Mouse (Mus musculus) neural tube, embryonic 14.5 days (tissue): ENCODE measurements around the gene Zbtb7b. TPM values are rescaled to one million over a fixed set of nuclear protein-coding genes. Genes with fewer than 3 reads are reported as not detected.

ENCODE experiments used
- ATAC-seq: fragments of 200-750 bp; cut with Nextera tagmentation; 2 replicates; pipeline ENCODE4 v1.8.0; 2017; ENCODE audit warnings: low read depth, mild to moderate bottlenecking, moderate TSS enrichment, moderate library complexity
- H3K27ac ChIP-seq: fragments of 300-500 bp; sonication (generic); 2 replicates; pipeline ENCODE4 v1.5.1; 2014; ENCODE audit warnings: low read depth, mild to moderate bottlenecking, control low read depth, low read length, moderate library complexity, mixed read lengths
- H3K27me3 ChIP-seq: fragments of 300-500 bp; sonication (generic); 2 replicates; pipeline ENCODE4 v1.6.1; 2014; ENCODE audit warnings: low read length; ENCODE audit not compliant: control insufficient read depth, insufficient read depth
- H3K36me3 ChIP-seq: fragments of 300-500 bp; sonication (generic); 2 replicates; pipeline ENCODE4 v1.6.1; 2014; ENCODE audit warnings: low read length, mixed read lengths; ENCODE audit not compliant: control insufficient read depth, insufficient read depth
- H3K4me1 ChIP-seq: fragments of 300-500 bp; sonication (generic); 2 replicates; pipeline ENCODE4 v1.6.1; 2014; ENCODE audit warnings: low read length; ENCODE audit not compliant: control insufficient read depth, insufficient read depth
- H3K4me2 ChIP-seq: fragments of 300-500 bp; sonication (generic); 2 replicates; pipeline ENCODE4 v1.6.1; 2014; ENCODE audit warnings: mild to moderate bottlenecking, low read depth, low read length, control low read depth
- H3K4me3 ChIP-seq: fragments of 300-500 bp; sonication (generic); 2 replicates; pipeline ENCODE4 v1.5.1; 2014; ENCODE audit warnings: low read depth, low read length, control low read depth, mixed read lengths
- H3K9ac ChIP-seq: fragments of 300-500 bp; sonication (generic); replicated peaks from 2 replicates; pipeline ENCODE4 v1.6.1; 2014; ENCODE audit warnings: low read depth, mild to moderate bottlenecking, control low read depth, low read length, mixed read lengths
- H3K9me3 ChIP-seq: fragments of 300-500 bp; sonication (generic); 2 replicates; pipeline ENCODE4 v1.6.1; 2016; ENCODE audit warnings: low read length; ENCODE audit not compliant: control insufficient read depth
- WGBS: fragments of 180-500 bp; shearing (Covaris S2); extraction: QIAGEN DNeasy Blood & Tissue Kit; methylation state at CpG from one replicate; pipeline ENCODE4 v1.1.7; 2014; 5-methylcytosine and 5-hydroxymethylcytosine counted together
- polyA plus RNA-seq: library from polyadenylated mRNA; unstranded; fragments of >200 nt; fragmentation: Nextera tagmentation; extraction: Ambion mirVana; gene quantifications from 2 replicates; pipeline ENCODE4 v1.2.1, GENCODE M21; 2014

The Zbtb7b gene
- 0.40 and 0.78 TPM in 2 replicates for polyA plus RNA-seq

- peak; percentile 47 for ATAC-seq
- Histone ChIP-seq H3K9me3 (no peaks in the 10 kb centered on the region), H3K27ac (peak within 1 kb of the TSS; percentile 41)
Observed at GRCm38 (mm10) chr3:89394006-89394893, at the start of gene Zbtb7b. Gene Zbtb7b (minus strand): TSS chr3:89394776.

GRCm38 (mm10) chr3:89440691-89441090 lies 46.1 kb upstream of the Zbtb7b start:
- no peak overlapping the region for H3K4me3 ChIP-seq
- ATAC-seq: no peak
- WGBS: 95% methylated on average over 2 of the region's 2 CpGs
- no peak overlapping the region for H3K27ac ChIP-seq
- H3K4me2 ChIP-seq: no peak overlapping the region
- peaks cover 4% of the 10 kb centered on the region; the same call in 1 of the 2 replicates for H3K4me1 ChIP-seq
- no peaks in the 10 kb centered on the region for H3K27me3 ChIP-seq
- no peaks in the 10 kb centered on the region for H3K36me3 ChIP-seq
- no peak overlapping the region for H3K9ac ChIP-seq
- H3K9me3 ChIP-seq: no peaks in the 10 kb centered on the region

More at GRCm38 (mm10) chr3:89394006-89394893, at the start of gene Zbtb7b:
- WGBS: under 1% methylated on average over 36 of the region's 42 CpGs
- Histone ChIP-seq H3K4me3 (peak within 1 kb of the TSS; percentile 45), H3K9ac (peak within 1 kb of the TSS; percentile 29; the same call in 1 of the 2 replicates), H3K4me1 (peaks cover 28% of the 10 kb centered on the region), H3K4me2 (peak within 1 kb of the TSS; percentile 97), H3K27me3 (peaks cover 5% of the 10 kb centered on the region; the same call in 1 of the 2 replicates), H3K36me3 (no peaks in the 10 kb centered on the region)

- Histone ChIP-seq H3K9ac (no peak overlapping the region), H3K36me3 (peaks cover 16% of the 10 kb centered on the region), H3K4me1 (peaks cover 4% of the 10 kb centered on the region; the same call in 1 of the 2 replicates), H3K4me3 (peak overlapping the region; percentile 16), H3K27me3 (no peaks in the 10 kb centered on the region), H3K9me3 (no peaks in the 10 kb centered on the region), H3K27ac (no peak overlapping the region), H3K4me2 (peak overlapping the region; percentile 24; the same call in 1 of the 2 replicates)
- 20% methylated on average over 5 of the region's 5 CpGs for WGBS
- ATAC-seq: peak; percentile 33; the same call in 1 of the 2 replicates
Observed at GRCm38 (mm10) chr3:89437269-89437668, 42.7 kb upstream of the Zbtb7b start.

- H3K36me3 ChIP-seq: peaks cover 16% of the 10 kb centered on the region
- WGBS: 5% methylated on average over 16 of the region's 16 CpGs
- no peak within 1 kb of the TSS for H3K27ac ChIP-seq
- H3K4me2 ChIP-seq: peak within 1 kb of the TSS; percentile 24
- 0 out of 2 replicates have a peak, but pooled peaks have one; percentile 41 for ATAC-seq
- no peak within 1 kb of the TSS for H3K9ac ChIP-seq
- peaks cover 7% of the 10 kb centered on the region for H3K4me1 ChIP-seq
- H3K4me3 ChIP-seq: peak within 1 kb of the TSS; percentile 16
- H3K9me3 ChIP-seq: no peaks in the 10 kb centered on the region
- no peaks in the 10 kb centered on the region for H3K27me3 ChIP-seq
Observed at GRCm38 (mm10) chr3:89436176-89437113, 41.9 kb upstream of the Zbtb7b start, which contains the start of gene Pbxip1. Gene Pbxip1 (plus strand): TSS chr3:89436706.

DNA sequence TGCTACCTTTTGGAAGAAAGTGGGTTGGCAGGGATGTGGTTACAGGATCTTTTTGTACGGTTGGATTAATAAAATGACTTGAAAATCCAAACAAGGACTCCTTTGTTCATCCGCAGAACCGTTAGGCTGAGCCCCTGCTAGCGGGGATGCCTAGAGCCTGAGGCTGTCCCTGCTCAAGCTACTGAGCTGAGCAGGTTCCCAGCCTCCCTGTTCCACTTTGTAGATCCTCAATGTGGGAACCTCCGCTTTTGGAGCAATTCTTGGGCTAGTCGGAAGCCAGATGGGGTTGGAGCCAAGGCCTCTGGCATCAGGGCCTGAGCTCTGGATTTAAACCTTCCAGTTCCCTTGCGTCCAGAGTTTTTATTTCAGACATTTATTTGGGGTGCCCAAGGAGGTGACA lies 40.5 kb upstream of the Zbtb7b start:
- Histone ChIP-seq H3K27me3 (no peaks in the 10 kb centered on the region), H3K4me1 (peaks cover 15% of the 10 kb centered on the region), H3K4me2 (no peak overlapping the region), H3K36me3 (peaks cover 16% of the 10 kb centered on the region), H3K9me3 (no peaks in the 10 kb centered on the region), H3K4me3 (no peak overlapping the region), H3K9ac (no peak overlapping the region), H3K27ac (no peak overlapping the region)
- WGBS: 78% methylated on average over 7 of the region's 7 CpGs
- ATAC-seq: no peak

GRCm38 (mm10) chr3:89434532-89434931 lies 40.0 kb upstream of the Zbtb7b start:
- Histone ChIP-seq H3K36me3 (peaks cover 16% of the 10 kb centered on the region), H3K4me2 (no peak overlapping the region), H3K4me3 (no peak overlapping the region), H3K4me1 (peaks cover 15% of the 10 kb centered on the region), H3K9ac (no peak overlapping the region), H3K9me3 (no peaks in the 10 kb centered on the region), H3K27me3 (no peaks in the 10 kb centered on the region), H3K27ac (no peak overlapping the region)
- 89% methylated on average over 11 of the region's 11 CpGs for WGBS
- no peak for ATAC-seq

- WGBS: 95% methylated on average over 8 of the region's 8 CpGs
- Histone ChIP-seq H3K9me3 (no peaks in the 10 kb centered on the region), H3K36me3 (peaks cover 17% of the 10 kb centered on the region), H3K4me2 (no peak overlapping the region), H3K27ac (no peak overlapping the region), H3K4me3 (no peak overlapping the region), H3K9ac (no peak overlapping the region), H3K4me1 (peaks cover 15% of the 10 kb centered on the region), H3K27me3 (no peaks in the 10 kb centered on the region)
- ATAC-seq: no peak
Observed at GRCm38 (mm10) chr3:89432606-89433005, 38.0 kb upstream of the Zbtb7b start.

DNA sequence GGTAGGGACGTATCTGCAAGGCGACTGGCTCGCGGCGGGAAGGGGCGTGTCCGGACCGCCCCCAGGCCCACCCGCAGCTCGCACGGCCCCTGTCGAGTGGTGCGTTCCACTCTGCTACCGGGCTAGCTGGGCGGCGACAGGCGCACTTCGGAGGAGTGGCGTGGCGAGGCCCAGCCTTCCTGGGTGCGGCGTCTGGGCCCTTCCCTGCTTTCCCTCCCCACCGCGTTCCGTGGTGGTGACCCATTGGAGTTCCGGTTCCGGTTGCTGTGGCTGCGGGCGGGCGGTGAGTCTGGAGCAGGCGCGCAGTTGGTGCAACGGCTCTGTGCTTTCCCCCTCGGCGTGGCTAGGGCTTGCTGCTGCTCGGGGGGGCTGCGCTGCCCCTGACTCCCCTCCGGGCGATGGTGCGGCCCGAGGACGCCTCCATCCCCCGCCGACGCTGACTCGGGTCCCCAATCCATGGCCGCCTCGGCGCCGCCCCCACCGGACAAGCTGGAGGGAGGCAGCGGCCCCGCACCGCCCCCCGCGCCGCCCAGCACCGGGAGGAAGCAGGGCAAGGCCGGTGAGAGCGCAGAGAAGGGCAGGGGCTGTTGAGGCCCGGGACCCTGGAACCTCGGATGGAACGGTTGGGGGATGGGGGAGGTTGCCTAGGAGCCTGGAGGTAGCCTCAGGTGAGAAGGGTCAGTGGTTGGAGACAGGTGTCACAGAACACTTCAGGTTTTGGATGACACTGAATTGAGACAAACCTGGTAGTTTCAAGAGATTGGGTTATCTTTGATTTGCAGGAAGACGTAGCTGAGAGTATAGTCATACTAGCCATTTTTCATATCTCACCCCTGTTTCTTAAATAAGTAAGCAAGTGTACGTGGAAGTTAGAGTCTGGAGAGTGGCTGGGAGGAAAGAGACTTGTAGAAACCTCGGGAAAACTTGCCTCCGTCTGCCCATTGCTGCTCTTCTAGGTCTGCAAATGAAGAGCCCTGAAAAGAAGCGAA lies 35.9 kb upstream of the Zbtb7b start, which contains the start of gene Pygo2:
Pygo2 (plus strand) TSS at position 44 of the 989 bp plus-strand sequence.
- H3K4me2 ChIP-seq: peak within 1 kb of the TSS; percentile 85
- H3K4me3 ChIP-seq: peak within 1 kb of the TSS; percentile 92
- no peaks in the 10 kb centered on the region for H3K9me3 ChIP-seq
- peaks cover 11% of the 10 kb centered on the region for H3K4me1 ChIP-seq
- peak within 1 kb of the TSS; percentile 84 for H3K27ac ChIP-seq
- peak within 1 kb of the TSS; percentile 93 for H3K9ac ChIP-seq
- 3% methylated on average over 67 of the region's 68 CpGs for WGBS
- ATAC-seq: peak; percentile 99
- no peaks in the 10 kb centered on the region for H3K27me3 ChIP-seq
- H3K36me3 ChIP-seq: peaks cover 23% of the 10 kb centered on the region
